Mouse (Mus musculus) kidney, postnatal 4 days (tissue): ENCODE data around the gene Scgb2b11.
"Not testable (repeated sequence)": the region's sequence is repeated elsewhere in the genome, so short reads cannot be mapped to it uniquely, and the experiment has no call there.

Experiments used
- DNase-seq, 2 experiments: peaks; one replicate each; pipeline ENCODE4 v3.0.0; 2021; ENCODE audit warnings: mixed read lengths in 2 of 2

Gene Scgb2b11

DNA sequence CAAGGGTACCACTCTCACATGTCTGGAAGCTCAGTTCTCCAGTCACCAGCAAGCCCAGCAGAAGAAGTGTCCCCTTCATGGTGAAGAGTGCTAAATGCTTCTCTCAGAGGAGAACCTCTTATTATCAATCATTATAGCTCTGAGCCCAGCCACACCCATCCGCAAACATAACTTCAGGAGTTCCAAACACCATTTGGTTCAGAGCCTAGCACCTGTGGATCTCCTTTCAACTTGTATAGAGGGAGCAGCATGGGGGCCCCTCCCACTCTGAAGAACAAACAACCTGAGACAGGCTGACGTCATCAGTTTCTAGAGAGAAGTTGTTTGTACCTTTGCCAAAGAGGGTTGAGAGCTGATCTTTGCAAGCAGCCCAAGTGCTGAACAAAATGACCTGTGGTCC is at the start of gene Scgb2b11:
TSS of gene Scgb2b11 (minus strand) at position 101 of the 400 bp plus-strand sequence.
- DNase-seq: not testable (repeated sequence)

DNA sequence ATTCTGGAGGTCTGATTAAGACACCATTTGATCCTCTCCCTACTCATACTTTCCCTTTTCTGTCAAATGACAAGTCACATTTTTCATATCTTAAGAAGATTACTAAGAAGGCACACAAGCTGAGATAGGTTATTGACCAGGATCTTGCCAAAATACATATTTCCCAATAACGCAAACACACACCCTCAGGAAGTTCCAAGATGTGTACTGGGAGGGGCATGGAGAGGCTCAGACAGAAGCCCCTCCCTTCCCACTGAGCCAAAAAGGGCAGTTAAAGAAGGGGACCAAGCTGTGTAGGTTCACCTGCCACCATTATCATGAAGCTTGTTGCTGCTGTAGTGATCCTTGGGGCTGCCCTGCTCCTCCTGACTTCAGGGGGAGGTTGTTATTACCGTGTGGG is 11.6 kb upstream of the Scgb2b11 start, which contains the start of gene Scgb1b11:
TSS of gene Scgb1b11 (plus strand) at position 301 of the 400 bp plus-strand sequence.
- DNase-seq: not testable (repeated sequence)
